ENCODE assay signal across 10 mouse cellular contexts in genomic region chr2:157064978-157065878, GRCm38 (mm10). TPM values are rescaled to one million over a fixed set of nuclear protein-coding genes. Genes with fewer than 3 reads are reported as not detected.
DNase-seq lines count a peak whose midpoint lies in the region; ATAC-seq and TF ChIP-seq lines count a peak whose summit lies in the region.
"Had no signal": no experiment of that assay in that cellular context is flagged by ENCODE, and none has a peak within 500 bp of the region (broad histone marks: within the 10 kb centered on the region; RNA-seq: fewer than 3 reads in every experiment).

No protein-coding gene starts in this region.

- no peak for TF ChIP-seq POLR2A in lung, adult 2 months (IDR thresholded peaks at IDR 0.05; ENCODE audit: borderline replicate concordance, extremely low read depth, low read depth, low read length)

- H3K27me3 ChIP-seq in lung, embryonic 14.5 days (ENCODE audit: insufficient read depth, low read length): no peaks in the 10 kb centered on the region
- H3K27me3 ChIP-seq in hindbrain, embryonic 13.5 days: no peaks in the 10 kb centered on the region
- H3K27me3 ChIP-seq in neural tube, embryonic 15.5 days (replicated peaks): no peaks in the 10 kb centered on the region
- H3K27me3 ChIP-seq: hindbrain, embryonic 15.5 days; neural tube, embryonic 12.5 days had no signal

- peak; percentile 77 to 78 for DNase-seq in adrenal gland, adult (ENCODE audit: inconsistent age in 2 of 2, low spot score in 1 of 2)
- no peak for DNase-seq in adrenal gland, postnatal 4 days (ENCODE audit: low spot score in 2 of 2)
- DNase-seq in lung, embryonic 14.5 days: no peak
- no peak for DNase-seq in lung, adult 2 months
- no peak for DNase-seq in frontal cortex, postnatal 14 days (ENCODE audit: low spot score in 2 of 2)
- DNase-seq in left cerebral cortex, postnatal 14 days (ENCODE audit: low spot score in 2 of 2): no peak

- WGBS in lung, embryonic 14.5 days: 77% methylated on average over 14 of the region's 14 CpGs
- 45% methylated on average over 14 of the region's 14 CpGs for WGBS in lung, adult 2 months
- WGBS in hindbrain, embryonic 13.5 days: 86% methylated on average over 14 of the region's 14 CpGs
- 74% methylated on average over 14 of the region's 14 CpGs for WGBS in neural tube, embryonic 15.5 days

- no peak overlapping the region for H3K4me2 ChIP-seq in lung, embryonic 14.5 days
- H3K4me2 ChIP-seq in hindbrain, embryonic 13.5 days: no peak overlapping the region
- no peak overlapping the region for H3K4me2 ChIP-seq in neural tube, embryonic 15.5 days
- H3K4me2 ChIP-seq: hindbrain, embryonic 15.5 days; neural tube, embryonic 12.5 days had no signal

- H3K9me3 ChIP-seq in lung, embryonic 14.5 days (ENCODE audit: low read depth, low read length): no peaks in the 10 kb centered on the region
- no peaks in the 10 kb centered on the region for H3K9me3 ChIP-seq in hindbrain, embryonic 13.5 days
- no peaks in the 10 kb centered on the region for H3K9me3 ChIP-seq in neural tube, embryonic 15.5 days (replicated peaks)
- H3K9me3 ChIP-seq: hindbrain, embryonic 15.5 days; neural tube, embryonic 12.5 days had no signal

- H3K4me1 ChIP-seq in lung, embryonic 14.5 days (ENCODE audit: insufficient read depth): peaks cover 45% of the 10 kb centered on the region
- peaks cover 57% of the 10 kb centered on the region for H3K4me1 ChIP-seq in lung, adult 2 months (ENCODE audit: control insufficient read depth, insufficient read depth, low read length)
- H3K4me1 ChIP-seq in hindbrain, embryonic 13.5 days (replicated peaks): peaks cover 84% of the 10 kb centered on the region
- H3K4me1 ChIP-seq in neural tube, embryonic 15.5 days: peaks cover 69% of the 10 kb centered on the region

- H3K36me3 ChIP-seq in lung, embryonic 14.5 days (ENCODE audit: insufficient read depth): peaks cover 23% of the 10 kb centered on the region
- peaks cover 7% of the 10 kb centered on the region for H3K36me3 ChIP-seq in hindbrain, embryonic 13.5 days
- H3K36me3 ChIP-seq in neural tube, embryonic 15.5 days: peaks cover 5% of the 10 kb centered on the region; the same call in 1 of the 2 replicates

- no peak for TF ChIP-seq CTCF in lung, embryonic 14.5 days (IDR thresholded peaks at IDR 0.05; ENCODE audit: low read depth)
- TF ChIP-seq CTCF in lung, adult 2 months (IDR thresholded peaks at IDR 0.05; ENCODE audit: insufficient read depth, low read length): no peak

- H3K9ac ChIP-seq in lung, embryonic 14.5 days: peak overlapping the region; percentile 14
- peak overlapping the region; percentile 44 for H3K9ac ChIP-seq in hindbrain, embryonic 13.5 days
- no peak overlapping the region; the same call in 1 of the 2 replicates for H3K9ac ChIP-seq in neural tube, embryonic 15.5 days (replicated peaks)
- H3K9ac ChIP-seq: hindbrain, embryonic 15.5 days; neural tube, embryonic 12.5 days had no signal

- intact Hi-C loops in left cerebral cortex, postnatal 14 days (cut with DNase I): no loop called here

- H3K27ac ChIP-seq in lung, embryonic 14.5 days (ENCODE audit: low read depth): no peak overlapping the region
- H3K27ac ChIP-seq in hindbrain, embryonic 13.5 days: peak overlapping the region; percentile 49
- 0 out of 2 replicates have a peak overlapping the region, but pooled peaks have one; percentile 37 for H3K27ac ChIP-seq in neural tube, embryonic 15.5 days (replicated peaks)
- H3K27ac ChIP-seq: neural tube, embryonic 12.5 days had no signal

- no peak overlapping the region for H3K4me3 ChIP-seq in lung, embryonic 14.5 days (ENCODE audit: low read depth, low read length)
- H3K4me3 ChIP-seq in lung, adult 2 months (replicated peaks; ENCODE audit: extremely low read depth, low read depth, low read length): no peak overlapping the region
- H3K4me3 ChIP-seq in hindbrain, embryonic 13.5 days: no peak overlapping the region
- no peak overlapping the region for H3K4me3 ChIP-seq in neural tube, embryonic 15.5 days (replicated peaks)
- H3K4me3 ChIP-seq: hindbrain, embryonic 15.5 days; neural tube, embryonic 12.5 days had no signal

- no peak for ATAC-seq in lung, embryonic 14.5 days (ENCODE audit: insufficient read depth)
- no peak for ATAC-seq in hindbrain, embryonic 13.5 days (ENCODE audit: low FRiP score)
- no peak for ATAC-seq in neural tube, embryonic 15.5 days (ENCODE audit: low FRiP score)

RNA-seq across cellular contexts. Expression of gene Soga1, which starts 13.8 kb away (rescaled TPM):
- total RNA-seq in adrenal gland, postnatal 4 days (2021): 10 to 100 TPM; 46.3 to 47.0 TPM
- 8.6 and 8.9 TPM in 2 replicates for polyA plus RNA-seq in lung, embryonic 14.5 days (2014; fragmentation: Nextera tagmentation; extraction: Ambion mirVana)
- 34.1 and 37.1 TPM in 2 replicates for polyA plus RNA-seq in lung, adult 2 months (2012; rRNA removed)
- 6.2 and 6.4 TPM in 2 replicates for polyA plus RNA-seq in hindbrain, embryonic 13.5 days (2015; fragmentation: Nextera tagmentation; extraction: Ambion mirVana)
- polyA plus RNA-seq in neural tube, embryonic 15.5 days (2015; fragmentation: Nextera tagmentation; extraction: Ambion mirVana): 3.3 and 4.9 TPM in 2 replicates
- total RNA-seq in left cerebral cortex, postnatal 14 days (2021): 10 to 100 TPM; 38.8 to 41.1 TPM

RNA-seq across cellular contexts. Expression of gene Tldc2, which starts 21.6 kb away (rescaled TPM):
- total RNA-seq in adrenal gland, postnatal 4 days (2021): not detected
- polyA plus RNA-seq in lung, embryonic 14.5 days (2014; fragmentation: Nextera tagmentation; extraction: Ambion mirVana): not detected in 2 replicates
- not detected in 2 replicates for polyA plus RNA-seq in lung, adult 2 months (2012; rRNA removed)
- not detected in 2 replicates for polyA plus RNA-seq in hindbrain, embryonic 13.5 days (2015; fragmentation: Nextera tagmentation; extraction: Ambion mirVana)
- polyA plus RNA-seq in neural tube, embryonic 15.5 days (2015; fragmentation: Nextera tagmentation; extraction: Ambion mirVana): 0.43 TPM in 1 of 2 replicates, not detected in the other
- not detected for total RNA-seq in left cerebral cortex, postnatal 14 days (2021)
- polyA plus RNA-seq: hindbrain, embryonic 15.5 days; neural tube, embryonic 12.5 days had no signal

RNA-seq across cellular contexts. Expression of gene Dsn1, which starts 58.3 kb away (rescaled TPM):
- 10 to 100 TPM; 19.9 to 22.3 TPM for total RNA-seq in adrenal gland, postnatal 4 days (2021)
- polyA plus RNA-seq in lung, embryonic 14.5 days (2014; fragmentation: Nextera tagmentation; extraction: Ambion mirVana): 44.2 and 46.6 TPM in 2 replicates
- polyA plus RNA-seq in lung, adult 2 months (2012; rRNA removed): 1.2 and 1.8 TPM in 2 replicates
- polyA plus RNA-seq in hindbrain, embryonic 13.5 days (2015; fragmentation: Nextera tagmentation; extraction: Ambion mirVana): 12.3 and 13.2 TPM in 2 replicates
- 8.3 and 13.8 TPM in 2 replicates for polyA plus RNA-seq in neural tube, embryonic 15.5 days (2015; fragmentation: Nextera tagmentation; extraction: Ambion mirVana)
- total RNA-seq in left cerebral cortex, postnatal 14 days (2021): 1 to 10 TPM; 5.2 to 5.5 TPM

Comparison
In these comparisons a context has a peak if more than half of its experiments do, and no peak if none do; other contexts are left out.
1. DNase-seq: peak in adrenal gland, adult (2 of 2); none in adrenal gland, postnatal 4 days (0 of 2), lung, embryonic 14.5 days (single experiment), lung, adult 2 months (single experiment), frontal cortex, postnatal 14 days (0 of 2) and left cerebral cortex, postnatal 14 days (0 of 2).